Mouse (Mus musculus): ENCODE measurements around the gene Arid1b. TPM values are rescaled to one million over a fixed set of nuclear protein-coding genes. Genes with fewer than 3 reads are reported as not detected.
A peak's percentile ranks its signal among the peaks of the same experiment; 100 is the strongest.

The Arid1b gene
- polyA plus RNA-seq, 1 experiment = 59.4 TPM

DNA sequence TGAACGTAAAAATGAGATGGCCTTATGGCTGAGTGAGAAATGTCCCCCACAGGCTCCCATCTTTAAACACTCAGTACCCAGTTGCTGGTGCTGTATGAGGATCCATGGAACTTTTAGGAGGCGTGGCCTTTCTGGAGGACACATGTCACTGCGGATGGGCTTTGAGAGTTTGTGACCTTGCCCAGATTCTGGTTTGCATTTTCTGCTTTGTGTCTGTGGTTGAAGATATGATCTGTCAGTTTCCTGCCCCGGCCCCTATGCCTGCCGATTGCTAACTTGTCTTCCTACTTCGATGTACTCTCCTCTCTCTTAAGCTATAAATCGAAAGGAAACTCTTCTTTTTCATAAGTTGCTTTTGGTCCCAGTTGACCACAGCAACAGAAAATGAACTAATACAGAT is 14.0 kb upstream of the Arid1b start:
- 76% methylated on average over 7 of the region's 7 CpGs for WGBS
- Histone ChIP-seq H3K27me3 (ENCODE audit: control insufficient read depth, insufficient read depth, low read length) (no peaks in the 10 kb centered on the region), H3K4me3 (ENCODE audit: low read depth, low read length) (no peak overlapping the region), H3K36me3 (ENCODE audit: control insufficient read depth, insufficient read depth, low read length) (no peaks in the 10 kb centered on the region), H3K27ac (ENCODE audit: insufficient read depth, low read depth, low read length) (no peak overlapping the region), H3K4me1 (ENCODE audit: control insufficient read depth, insufficient read depth, insufficient read length, low read length) (peaks cover 14% of the 10 kb centered on the region)
- TF ChIP-seq CTCF (IDR thresholded peaks at IDR 0.05; ENCODE audit: extremely low read depth, insufficient read length, insufficient replicate concordance, low read depth, low read length) = no peak
- TF ChIP-seq POLR2A (IDR thresholded peaks at IDR 0.05; ENCODE audit: low read depth, low read length) = no peak

GRCm38 (mm10) chr17:4982819-4983218 is 11.3 kb upstream of the Arid1b start:
- 79% methylated on average over 5 of the region's 5 CpGs for WGBS
- Histone ChIP-seq H3K27ac (ENCODE audit: insufficient read depth, low read depth, low read length) (no peak overlapping the region), H3K4me3 (ENCODE audit: low read depth, low read length) (no peak overlapping the region), H3K36me3 (ENCODE audit: control insufficient read depth, insufficient read depth, low read length) (no peaks in the 10 kb centered on the region), H3K4me1 (ENCODE audit: control insufficient read depth, insufficient read depth, insufficient read length, low read length) (peaks cover 11% of the 10 kb centered on the region; the same call in 1 of the 2 replicates), H3K27me3 (ENCODE audit: control insufficient read depth, insufficient read depth, low read length) (no peaks in the 10 kb centered on the region)
- TF ChIP-seq POLR2A (IDR thresholded peaks at IDR 0.05; ENCODE audit: low read depth, low read length) = no peak
- TF ChIP-seq CTCF (IDR thresholded peaks at IDR 0.05; ENCODE audit: extremely low read depth, insufficient read length, insufficient replicate concordance, low read depth, low read length) = no peak

DNA sequence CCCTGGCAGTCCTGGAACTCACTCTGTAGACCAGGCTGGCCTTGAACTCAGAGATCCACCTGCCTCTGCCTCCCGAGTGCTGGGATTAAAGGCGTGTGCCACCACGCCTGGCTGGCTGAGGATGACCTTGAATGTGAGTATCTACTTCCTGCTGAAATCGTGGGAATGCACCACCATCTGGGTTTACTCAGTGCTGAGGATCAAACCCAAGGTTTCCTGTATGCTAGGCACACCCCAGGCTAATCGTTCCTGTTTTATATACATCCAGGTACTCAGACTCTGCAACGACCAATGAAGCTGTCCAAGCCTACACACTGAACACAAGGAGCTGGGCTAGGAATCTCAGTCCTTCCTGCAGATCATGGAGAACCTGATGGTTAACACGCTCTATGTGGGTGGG is 9.4 kb upstream of the Arid1b start:
- Histone ChIP-seq H3K4me1 (ENCODE audit: control insufficient read depth, insufficient read depth, insufficient read length, low read length) (peaks cover 11% of the 10 kb centered on the region; the same call in 1 of the 2 replicates), H3K4me3 (ENCODE audit: low read depth, low read length) (no peak overlapping the region), H3K36me3 (ENCODE audit: control insufficient read depth, insufficient read depth, low read length) (no peaks in the 10 kb centered on the region), H3K27ac (ENCODE audit: insufficient read depth, low read depth, low read length) (no peak overlapping the region), H3K27me3 (ENCODE audit: control insufficient read depth, insufficient read depth, low read length) (no peaks in the 10 kb centered on the region)
- 53% methylated on average over 7 of the region's 7 CpGs for WGBS
- TF ChIP-seq CTCF (IDR thresholded peaks at IDR 0.05; ENCODE audit: extremely low read depth, insufficient read length, insufficient replicate concordance, low read depth, low read length) = no peak
- no peak for TF ChIP-seq POLR2A (IDR thresholded peaks at IDR 0.05; ENCODE audit: low read depth, low read length)

- H3K27me3 ChIP-seq (ENCODE audit: control insufficient read depth, insufficient read depth, low read length) = no peaks in the 10 kb centered on the region
- peaks cover 10% of the 10 kb centered on the region; the same call in 1 of the 2 replicates for H3K4me1 ChIP-seq (ENCODE audit: control insufficient read depth, insufficient read depth, insufficient read length, low read length)
- no peak overlapping the region for H3K4me3 ChIP-seq (ENCODE audit: low read depth, low read length)
- peak overlapping the region; percentile 69 for H3K27ac ChIP-seq (ENCODE audit: insufficient read depth, low read depth, low read length)
- H3K36me3 ChIP-seq (ENCODE audit: control insufficient read depth, insufficient read depth, low read length) = no peaks in the 10 kb centered on the region
- TF ChIP-seq POLR2A (IDR thresholded peaks at IDR 0.05; ENCODE audit: low read depth, low read length) (no peak), CTCF (IDR thresholded peaks at IDR 0.05; ENCODE audit: extremely low read depth, insufficient read length, insufficient replicate concordance, low read depth, low read length) (no peak)
- 55% methylated on average over 16 of the region's 16 CpGs for WGBS
These were observed 3.1 kb upstream of the Arid1b start for GRCm38 (mm10) chr17:4990911-4991560.

GRCm38 (mm10) chr17:4991600-4991999 is 2.5 kb upstream of the Arid1b start:
- peak overlapping the region; percentile 69 for H3K27ac ChIP-seq (ENCODE audit: insufficient read depth, low read depth, low read length)
- 24% methylated on average over 10 of the region's 10 CpGs for WGBS

GRCm38 (mm10) chr17:4993497-4993839 is 664 bp upstream of the Arid1b start:
- TF ChIP-seq POLR2A (IDR thresholded peaks at IDR 0.05; ENCODE audit: low read depth, low read length) = no peak
- TF ChIP-seq CTCF (IDR thresholded peaks at IDR 0.05; ENCODE audit: extremely low read depth, insufficient read length, insufficient replicate concordance, low read depth, low read length) = no peak

More at GRCm38 (mm10) chr17:4991600-4991999, 2.5 kb upstream of the Arid1b start:
- no peaks in the 10 kb centered on the region for H3K27me3 ChIP-seq (ENCODE audit: control insufficient read depth, insufficient read depth, low read length)
- TF ChIP-seq CTCF (IDR thresholded peaks at IDR 0.05; ENCODE audit: extremely low read depth, insufficient read length, insufficient replicate concordance, low read depth, low read length) = no peak
- no peak for TF ChIP-seq POLR2A (IDR thresholded peaks at IDR 0.05; ENCODE audit: low read depth, low read length)
- no peaks in the 10 kb centered on the region for H3K36me3 ChIP-seq (ENCODE audit: control insufficient read depth, insufficient read depth, low read length)
- peaks cover 10% of the 10 kb centered on the region; the same call in 1 of the 2 replicates for H3K4me1 ChIP-seq (ENCODE audit: control insufficient read depth, insufficient read depth, insufficient read length, low read length)
- peak overlapping the region; percentile 21 for H3K4me3 ChIP-seq (ENCODE audit: low read depth, low read length)

GRCm38 (mm10) chr17:4994504-4994812 is 326 bp downstream of the Arid1b start:
- H3K27ac ChIP-seq (ENCODE audit: insufficient read depth, low read depth, low read length) = peak overlapping the region; percentile 88
- peak overlapping the region; percentile 78 for H3K4me3 ChIP-seq (ENCODE audit: low read depth, low read length)
- H3K4me1 ChIP-seq (ENCODE audit: control insufficient read depth, insufficient read depth, insufficient read length, low read length) = peaks cover 8% of the 10 kb centered on the region; the same call in 1 of the 2 replicates
- TF ChIP-seq CTCF (IDR thresholded peaks at IDR 0.05; ENCODE audit: extremely low read depth, insufficient read length, insufficient replicate concordance, low read depth, low read length) (no peak), POLR2A (IDR thresholded peaks at IDR 0.05; ENCODE audit: low read depth, low read length) (no peak)
- no peaks in the 10 kb centered on the region for H3K36me3 ChIP-seq (ENCODE audit: control insufficient read depth, insufficient read depth, low read length)
- WGBS = 7% methylated on average over 54 of the region's 55 CpGs
- H3K27me3 ChIP-seq (ENCODE audit: control insufficient read depth, insufficient read depth, low read length) = no peaks in the 10 kb centered on the region

More at GRCm38 (mm10) chr17:4993497-4993839, 664 bp upstream of the Arid1b start:
- WGBS = 2% methylated on average over 9 of the region's 9 CpGs
- Histone ChIP-seq H3K4me3 (ENCODE audit: low read depth, low read length) (peak overlapping the region; percentile 78), H3K27ac (ENCODE audit: insufficient read depth, low read depth, low read length) (peak overlapping the region; percentile 88), H3K4me1 (ENCODE audit: control insufficient read depth, insufficient read depth, insufficient read length, low read length) (peaks cover 10% of the 10 kb centered on the region; the same call in 1 of the 2 replicates), H3K27me3 (ENCODE audit: control insufficient read depth, insufficient read depth, low read length) (no peaks in the 10 kb centered on the region), H3K36me3 (ENCODE audit: control insufficient read depth, insufficient read depth, low read length) (no peaks in the 10 kb centered on the region)

Data from small intestine, adult 2 months (tissue).